Mouse (Mus musculus): ENCODE results near the gene Gm11992.

Gm11992 gene

DNA sequence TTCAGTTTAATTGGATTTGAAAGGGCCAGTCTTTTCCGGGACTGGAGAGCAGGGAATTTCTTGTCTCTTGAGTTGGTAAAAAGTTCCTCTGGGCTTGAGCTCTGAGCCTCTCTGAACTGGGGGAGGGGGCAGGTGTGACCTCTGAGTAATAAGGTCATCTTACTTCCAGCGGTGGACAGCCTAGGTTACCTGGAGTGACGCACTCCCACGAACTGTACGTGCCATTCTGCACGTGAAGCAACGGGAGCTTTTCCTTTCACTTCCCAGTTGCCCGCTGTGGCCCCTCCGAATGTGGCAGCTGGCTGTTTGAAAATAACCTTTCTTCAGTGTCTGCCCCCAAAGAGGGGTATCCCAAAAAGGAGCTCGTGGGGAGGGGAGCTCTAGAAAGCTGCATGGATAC, 67.7 kb downstream of the Gm11992 start:
- no peak for DNase-seq (ENCODE audit: low read depth)

DNA sequence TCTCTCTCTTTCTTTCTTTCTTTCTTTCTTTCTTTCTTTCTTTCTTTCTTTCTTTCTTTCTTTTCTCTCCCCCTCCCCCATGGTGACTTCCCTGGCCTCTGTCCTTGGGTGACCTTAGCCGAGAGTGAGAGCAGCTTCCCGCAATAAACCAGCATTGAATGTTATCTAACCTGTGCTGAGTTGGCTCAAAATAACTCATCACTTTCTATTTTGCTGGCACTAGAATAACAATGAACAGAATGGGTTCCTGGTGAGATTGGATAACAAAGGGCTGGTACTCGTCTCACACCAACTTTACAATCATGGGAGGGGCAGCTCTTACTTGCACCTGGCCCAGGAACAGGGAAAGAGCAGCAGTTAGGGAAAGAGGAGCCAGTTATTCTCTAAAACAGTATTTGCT, 68.5 kb downstream of the Gm11992 start:
- DNase-seq (ENCODE audit: low read depth): no peak

DNA sequence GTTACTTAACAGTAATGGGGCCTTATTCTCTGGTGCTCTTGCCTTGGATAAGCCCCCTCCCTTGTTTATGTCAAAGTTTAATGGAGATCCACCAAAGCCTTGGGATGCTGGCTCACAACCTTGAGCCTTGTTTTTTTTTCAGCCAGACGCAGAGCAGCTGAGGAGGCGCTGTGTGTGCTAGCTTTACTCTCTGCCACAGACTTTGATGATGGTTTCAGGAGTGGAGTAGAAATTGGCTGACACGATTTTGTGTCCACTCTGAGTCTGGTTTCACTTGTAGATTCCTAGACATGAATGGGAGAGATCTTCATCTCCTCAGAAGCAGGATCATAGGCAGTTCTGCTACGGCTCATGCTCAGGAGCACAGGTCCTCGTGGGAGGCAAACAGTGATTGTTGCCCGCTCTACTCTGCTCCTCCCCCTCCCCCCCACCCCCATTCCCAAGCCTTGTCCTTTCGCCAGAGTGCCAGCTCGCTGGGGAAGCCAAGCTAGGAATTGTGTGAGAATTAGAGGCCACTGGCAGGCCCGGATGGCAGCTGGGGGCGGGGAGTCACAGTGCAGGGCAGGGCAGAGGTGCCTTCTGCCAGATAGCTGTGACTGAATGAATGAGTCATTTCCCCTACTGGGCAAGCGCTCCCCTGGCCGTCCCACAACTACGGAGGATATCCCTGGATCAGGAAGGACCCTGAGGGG, 69.1 kb downstream of the Gm11992 start:
- DNase-seq (ENCODE audit: low read depth): peak; percentile 17

DNA sequence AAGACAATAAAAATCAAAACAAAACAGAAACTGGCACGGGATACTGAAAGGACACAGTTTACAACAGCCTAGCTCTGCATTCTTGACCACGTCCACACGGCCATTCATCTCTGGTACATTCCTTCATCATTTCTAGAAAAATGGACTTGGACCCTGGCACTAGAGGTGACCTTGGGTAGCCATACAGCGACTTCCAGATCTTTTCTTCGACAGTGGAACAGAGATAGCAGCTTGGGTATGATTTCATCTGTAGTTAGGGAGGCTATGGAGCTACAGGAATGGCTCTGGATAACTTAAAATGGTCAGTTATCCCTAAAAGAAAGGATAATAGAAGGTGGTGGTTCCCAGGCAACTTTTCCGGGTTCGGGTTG, 69.6 kb downstream of the Gm11992 start, which contains the start of gene Upp1:
Upp1 (plus strand) TSS at position 54 of the 371 bp plus-strand sequence.
- no peak for DNase-seq (ENCODE audit: low read depth)

DNA sequence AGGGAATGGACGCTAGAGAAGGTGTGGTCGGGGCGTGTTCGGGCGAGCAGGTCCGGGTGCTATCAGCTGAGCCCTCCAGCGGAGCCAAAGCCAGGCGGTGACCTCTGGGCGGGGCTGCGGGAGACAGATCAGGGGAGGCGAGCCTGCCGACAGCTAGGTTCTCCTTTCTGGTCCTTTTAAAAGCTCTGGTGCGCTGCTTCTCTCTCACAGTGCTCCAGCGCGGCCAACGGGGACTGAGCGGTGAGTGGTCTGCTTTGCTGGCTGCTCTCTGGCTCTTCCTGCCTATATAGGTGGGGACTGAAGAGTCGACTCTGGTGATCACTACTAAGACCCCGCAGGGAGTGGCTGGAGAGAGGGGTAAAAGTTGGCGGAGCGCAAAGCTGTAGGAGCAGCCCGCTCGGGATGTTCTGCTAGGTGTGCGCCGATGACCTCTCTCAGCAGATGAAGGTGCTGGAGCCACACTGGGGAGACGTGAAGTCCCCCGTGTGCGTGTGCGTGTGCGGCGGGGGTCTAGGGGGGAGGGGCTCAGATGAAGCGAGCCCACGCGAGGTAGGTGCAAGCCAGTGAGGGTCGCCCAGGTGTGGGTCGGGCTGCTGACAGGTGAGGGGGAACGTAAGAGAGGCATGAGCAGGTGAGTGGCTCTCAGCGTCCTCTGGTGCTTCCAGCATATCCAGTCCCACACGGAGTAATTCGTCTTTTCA, 70.2 kb downstream of the Gm11992 start:
- DNase-seq (ENCODE audit: low read depth): no peak
